Mouse (Mus musculus): ENCODE results near the gene Tmem81.

DNA sequence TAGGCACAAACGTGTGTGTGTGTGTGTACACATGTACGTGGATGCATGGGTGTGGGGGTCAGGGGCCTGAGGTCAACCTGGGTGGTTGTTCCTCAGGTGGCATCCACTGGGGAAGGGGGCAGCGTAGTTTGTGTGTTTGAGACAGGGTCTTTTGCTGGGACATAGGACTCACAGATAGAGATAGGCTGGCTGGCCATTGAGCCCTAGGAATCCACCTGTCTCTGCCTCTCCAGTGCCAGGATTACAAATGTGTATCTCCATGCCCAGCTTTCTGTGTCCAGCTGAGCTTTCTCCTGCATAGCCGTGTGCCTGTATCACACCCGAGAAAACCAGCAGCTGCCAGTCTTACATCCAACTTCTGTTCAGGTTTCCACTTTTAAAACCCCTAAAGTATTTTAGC is 3.7 kb downstream of the Tmem81 start:
- TF ChIP-seq CTCF (IDR thresholded peaks at IDR 0.05; ENCODE audit: low read depth, low read length) (no peak), POLR2AphosphoS5 (IDR thresholded peaks at IDR 0.05; ENCODE audit: insufficient replicate concordance, low read depth, low read length) (no peak), GATA1 (IDR thresholded peaks at IDR 0.05; ENCODE audit: borderline replicate concordance, low read length) (no peak)
